Mouse (Mus musculus) MEL (cell line): ENCODE data around the gene Phtf2. TPM values are rescaled to one million over a fixed set of nuclear protein-coding genes. Genes with fewer than 3 reads are reported as not detected.
A peak's percentile ranks its signal among the peaks of the same experiment; 100 is the strongest.

ENCODE experiments used
- DNase-seq: peaks from one replicate; pipeline ENCODE4 v3.0.0; 2011; ENCODE audit warnings: low read depth, low spot score
- H3K27ac ChIP-seq: 2 replicates; pipeline ENCODE4 v1.5.1; 2012; ENCODE audit warnings: low read depth, mild to moderate bottlenecking, control low read depth, low read length, moderate library complexity; ENCODE audit not compliant: control insufficient read depth
- H3K27me3 ChIP-seq, 2 experiments: fragments of 150-350 bp in 1 of 2; sonication (generic) in 1 of 2; 2 replicates each; pipeline ENCODE4 v1.6.1; 2012; ENCODE audit warnings: low read length in 2 of 2, mild to moderate bottlenecking in 2 of 2, improper control_type of control experiment in 1 of 2, moderate library complexity in 1 of 2; ENCODE audit not compliant: insufficient read depth in 2 of 2, control insufficient read depth in 1 of 2
- H3K36me3 ChIP-seq, 2 experiments: 2 replicates each; pipeline ENCODE4 v1.6.1; 2012 to 2014; ENCODE audit warnings: low read length in 2 of 2, improper control_type of control experiment in 1 of 2, inconsistent platforms in 1 of 2, mild to moderate bottlenecking in 1 of 2; ENCODE audit not compliant: insufficient read depth in 2 of 2, control insufficient read depth in 1 of 2
- H3K4me1 ChIP-seq, 2 experiments: fragments of 150-350 bp in 1 of 2; sonication (generic) in 1 of 2; 2 replicates each; pipeline ENCODE4 v1.6.1; 2012; ENCODE audit warnings: low read length in 2 of 2, improper control_type of control experiment in 1 of 2, mild to moderate bottlenecking in 1 of 2; ENCODE audit not compliant: insufficient read depth in 2 of 2, control insufficient read depth in 1 of 2
- H3K4me3 ChIP-seq, 2 experiments: fragments of 150-350 bp in 1 of 2; sonication (generic) in 1 of 2; 2 replicates each; pipeline ENCODE4 v1.5.1; 2012; ENCODE audit warnings: low read depth in 2 of 2, low read length in 2 of 2, mild to moderate bottlenecking in 2 of 2, moderate library complexity in 2 of 2, control low read depth in 1 of 2, improper control_type of control experiment in 1 of 2; ENCODE audit not compliant: control insufficient read depth in 1 of 2, insufficient read depth in 1 of 2
- H3K79me2 ChIP-seq: 2 replicates; pipeline ENCODE4 v1.6.1; 2012; ENCODE audit warnings: mild to moderate bottlenecking, low read length, moderate library complexity; ENCODE audit not compliant: control insufficient read depth, poor library complexity, insufficient read depth
- H3K9ac ChIP-seq: 2 replicates; pipeline ENCODE4 v1.6.1; 2012; ENCODE audit warnings: low read depth, mild to moderate bottlenecking, control low read depth, low read length, moderate library complexity; ENCODE audit not compliant: control insufficient read depth, poor library complexity, severe bottlenecking
- H3K9me3 ChIP-seq: fragments of 150-350 bp; sonication (generic); replicated peaks from 2 replicates; pipeline ENCODE4 v1.6.1; 2012; ENCODE audit warnings: mild to moderate bottlenecking, low read length, improper control_type of control experiment, moderate library complexity; ENCODE audit not compliant: insufficient read depth
- CHD2 ChIP-seq: IDR thresholded peaks from 2 replicates; pipeline ENCODE4 v1.6.1; 2011; ENCODE audit warnings: low read length, improper control_type of control experiment
- CTCF ChIP-seq, 3 experiments: IDR thresholded peaks in 2 of 3; conservative IDR thresholded peaks in 1 of 3; 2 replicates each; pipeline ENCODE4 v1.5.1; 2011 to 2012; ENCODE audit warnings: low read length in 3 of 3, low read depth in 2 of 3, mild to moderate bottlenecking in 2 of 3, improper control_type of control experiment in 1 of 3, inconsistent platforms in 1 of 3, mixed read lengths in 1 of 3, moderate library complexity in 1 of 3; ENCODE audit not compliant: control insufficient read depth in 1 of 3, insufficient read depth in 1 of 3, poor library complexity in 1 of 3, severe bottlenecking in 1 of 3
- ELF1 ChIP-seq: IDR thresholded peaks from 2 replicates; pipeline ENCODE4 v1.6.1; 2014; ENCODE audit warnings: low read depth, mild to moderate bottlenecking, inconsistent platforms, low read length, improper control_type of control experiment, moderate library complexity
- KAT2A ChIP-seq: conservative IDR thresholded peaks from 2 replicates; pipeline ENCODE4 v1.6.1; 2012; ENCODE audit warnings: low read depth, low read length, improper control_type of control experiment, inconsistent platforms
- MAFK ChIP-seq: IDR thresholded peaks from 2 replicates; pipeline ENCODE4 v1.6.1; 2011; ENCODE audit warnings: low read depth, mild to moderate bottlenecking, low read length, improper control_type of control experiment, borderline replicate concordance
- MAX ChIP-seq: IDR thresholded peaks from 2 replicates; pipeline ENCODE4 v1.6.1; 2011; ENCODE audit warnings: low read length, improper control_type of control experiment
- MAZ ChIP-seq: IDR thresholded peaks from 2 replicates; pipeline ENCODE4 v1.6.1; 2012; ENCODE audit warnings: low read depth, mild to moderate bottlenecking, inconsistent platforms, low read length, improper control_type of control experiment
- NELFE ChIP-seq: IDR thresholded peaks from 2 replicates; pipeline ENCODE4 v1.6.1; 2011; ENCODE audit warnings: low read depth, low read length, improper control_type of control experiment
- NRF1 ChIP-seq: IDR thresholded peaks from 2 replicates; pipeline ENCODE4 v1.6.1; 2014; ENCODE audit warnings: low read depth, mild to moderate bottlenecking, inconsistent platforms, low read length, improper control_type of control experiment, moderate library complexity; ENCODE audit not compliant: poor library complexity, insufficient read depth, severe bottlenecking
- POLR2A ChIP-seq, 2 experiments: IDR thresholded peaks; 2 replicates each; pipeline ENCODE4 v1.6.1; 2011 to 2012; ENCODE audit warnings: low read length in 2 of 2, mild to moderate bottlenecking in 2 of 2, control low read depth in 1 of 2, improper control_type of control experiment in 1 of 2, low read depth in 1 of 2, moderate library complexity in 1 of 2; ENCODE audit not compliant: control insufficient read depth in 1 of 2, insufficient read depth in 1 of 2, poor library complexity in 1 of 2
- POLR2AphosphoS2 ChIP-seq: IDR thresholded peaks from 2 replicates; pipeline ENCODE4 v1.6.1; 2011; ENCODE audit warnings: low read length, improper control_type of control experiment
- RCOR1 ChIP-seq: IDR thresholded peaks from 2 replicates; pipeline ENCODE4 v1.6.1; 2012; ENCODE audit warnings: low read depth, mild to moderate bottlenecking, inconsistent platforms, low read length, improper control_type of control experiment
- TAL1 ChIP-seq: IDR thresholded peaks from 2 replicates; pipeline ENCODE4 v1.6.1; 2012; ENCODE audit warnings: mild to moderate bottlenecking, inconsistent platforms, low read length, moderate library complexity, mixed read lengths
- TBP ChIP-seq: IDR thresholded peaks from 2 replicates; pipeline ENCODE4 v1.8.0; 2011; ENCODE audit warnings: low read depth, low read length, improper control_type of control experiment
- UBTF ChIP-seq: IDR thresholded peaks from 2 replicates; pipeline ENCODE4 v1.6.1; 2012; ENCODE audit warnings: low read depth, mild to moderate bottlenecking, inconsistent platforms, low read length, improper control_type of control experiment, moderate library complexity, borderline replicate concordance; ENCODE audit not compliant: insufficient read depth
- USF2 ChIP-seq, 2 experiments: IDR thresholded peaks; 2 replicates each; pipeline ENCODE4 v1.6.1; 2011 to 2012; ENCODE audit warnings: improper control_type of control experiment in 2 of 2, low read length in 2 of 2, borderline replicate concordance in 1 of 2, inconsistent platforms in 1 of 2, low read depth in 1 of 2, mild to moderate bottlenecking in 1 of 2; ENCODE audit not compliant: insufficient read depth in 1 of 2
- ZMIZ1 ChIP-seq: IDR thresholded peaks from 2 replicates; pipeline ENCODE4 v1.6.1; 2012; ENCODE audit warnings: low read depth, mild to moderate bottlenecking, inconsistent platforms, low read length, improper control_type of control experiment, moderate library complexity
- polyA plus RNA-seq, 2 experiments: library from polyadenylated mRNA; stranded (reverse) in 1 of 2; unstranded in 1 of 2; fragments of >175 nt in 1 of 2; fragments of >200 nt in 1 of 2; gene quantifications; 2 replicates each; pipeline versions ENCODE4 v1.2.1 to v1.2.4; 2012; ENCODE audit warnings: low replicate concordance in 2 of 2, low read depth in 1 of 2; ENCODE audit not compliant: insufficient read length in 2 of 2, insufficient read depth in 1 of 2, missing spikeins in 1 of 2
- total RNA-seq: library from RNA; depleted of rRNA; stranded (reverse); fragments of 300-350 nt; gene quantifications from 2 replicates; pipeline ENCODE4 v1.2.3, GENCODE M21; 2012

The Phtf2 gene
- total and polyA plus RNA-seq, 3 experiments = 20.0 TPM; not detected in 1

DNA sequence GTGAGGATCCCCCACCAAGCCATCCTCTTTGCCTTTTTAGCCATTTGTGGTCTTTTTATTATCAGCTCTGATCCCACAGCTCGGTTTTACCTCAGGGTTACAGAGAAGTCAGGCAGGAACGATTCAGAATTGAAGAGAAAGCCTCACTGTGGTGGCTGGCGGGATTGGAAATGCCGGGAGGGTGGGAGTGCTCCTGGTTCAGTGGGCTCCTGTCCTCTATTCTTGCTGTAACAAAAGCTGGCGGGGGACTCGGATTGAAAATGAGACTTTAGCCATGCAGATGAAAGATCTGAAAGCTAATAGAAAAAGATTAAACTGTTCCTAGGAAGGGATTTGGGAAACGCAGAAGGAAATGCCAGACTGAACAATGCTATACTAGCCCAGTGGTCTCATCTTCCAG lies 130.9 kb downstream of the Phtf2 start:
- H3K27ac ChIP-seq = no peak overlapping the region
- H3K4me3 ChIP-seq = no peak overlapping the region
- no peak for DNase-seq
- H3K4me1 ChIP-seq = no peaks in the 10 kb centered on the region
- no peaks in the 10 kb centered on the region for H3K27me3 ChIP-seq
- TF ChIP-seq USF2 (IDR thresholded peaks at IDR 0.05; ENCODE audit: borderline replicate concordance in 1 of 2, insufficient read depth in 1 of 2, low read depth in 1 of 2, low read length in 2 of 2) (no peak), ELF1 (no peak), TBP (no peak)
- no peaks in the 10 kb centered on the region for H3K9me3 ChIP-seq
- no peaks in the 10 kb centered on the region for H3K36me3 ChIP-seq
- no peaks in the 10 kb centered on the region for H3K79me2 ChIP-seq
- H3K9ac ChIP-seq = no peak overlapping the region

GRCm38 (mm10) chr5:20749535-20749934 lies 132.4 kb downstream of the Phtf2 start:
- Histone ChIP-seq H3K79me2 (no peaks in the 10 kb centered on the region), H3K4me1 (no peaks in the 10 kb centered on the region), H3K36me3 (no peaks in the 10 kb centered on the region), H3K27me3 (no peaks in the 10 kb centered on the region), H3K9ac (no peak overlapping the region), H3K4me3 (no peak overlapping the region), H3K27ac (no peak overlapping the region), H3K9me3 (no peaks in the 10 kb centered on the region)
- TF ChIP-seq MAX (no peak), MAFK (no peak), UBTF (no peak), USF2 (IDR thresholded peaks at IDR 0.05; ENCODE audit: borderline replicate concordance in 1 of 2, insufficient read depth in 1 of 2, low read depth in 1 of 2, low read length in 2 of 2) (no peak), KAT2A (no peak), CHD2 (no peak), CTCF (IDR thresholded peaks at IDR 0.05 in 2 of 3, conservative IDR thresholded peaks at IDR 0.05 in 1 of 3; ENCODE audit: control insufficient read depth in 1 of 3, insufficient read depth in 1 of 3, low read depth in 2 of 3, low read length in 3 of 3, poor library complexity in 1 of 3, severe bottlenecking in 1 of 3) (no peak), NELFE (no peak), NRF1 (no peak), POLR2AphosphoS2 (no peak), MAZ (no peak), TAL1 (no peak), POLR2A (IDR thresholded peaks at IDR 0.05; ENCODE audit: control insufficient read depth in 1 of 2, insufficient read depth in 1 of 2, low read depth in 1 of 2, low read length in 2 of 2, poor library complexity in 1 of 2) (no peak), RCOR1 (no peak), ZMIZ1 (no peak)
- peak; percentile 35 for DNase-seq
